Mouse (Mus musculus): ENCODE data around the gene Tnr. TPM values are rescaled to one million over a fixed set of nuclear protein-coding genes. Genes with fewer than 3 reads are reported as not detected.

Gene Tnr
- total and polyA plus RNA-seq, 3 experiments = 0.03 to 0.23 (median 0.06) TPM

- no peak for DNase-seq
- peaks cover 2% of the 10 kb centered on the region for H3K4me1 ChIP-seq (ENCODE audit: control insufficient read depth, insufficient read depth, low read length)
- intact Hi-C loops (cut with DNase I) = no loop called here
- WGBS = 34% methylated on average over 3 of the region's 3 CpGs
- no peak overlapping the region for H3K9ac ChIP-seq (ENCODE audit: low read depth, low read length)
- H3K27me3 ChIP-seq (ENCODE audit: control insufficient read depth, insufficient read depth, low read length) = no peaks in the 10 kb centered on the region
- no peak overlapping the region for H3K27ac ChIP-seq
- TF ChIP-seq POLR2A (IDR thresholded peaks at IDR 0.05; ENCODE audit: insufficient read depth, low read depth, low read length) (no peak), CTCF (IDR thresholded peaks at IDR 0.05) (no peak)
- H3K36me3 ChIP-seq (ENCODE audit: control insufficient read depth, insufficient read depth, low read length) = no peaks in the 10 kb centered on the region
- no peak overlapping the region for H3K4me3 ChIP-seq
- no peaks in the 10 kb centered on the region for H3K79me2 ChIP-seq (replicated peaks; ENCODE audit: control insufficient read depth, insufficient read depth, low read length)
Measured at GRCm38 (mm10) chr1:159814348-159814747, 290.8 kb downstream of the Tnr start.

GRCm38 (mm10) chr1:159816614-159817371, 293.2 kb downstream of the Tnr start:
- peaks cover 2% of the 10 kb centered on the region for H3K4me1 ChIP-seq (ENCODE audit: control insufficient read depth, insufficient read depth, low read length)
- no peaks in the 10 kb centered on the region for H3K27me3 ChIP-seq (ENCODE audit: control insufficient read depth, insufficient read depth, low read length)
- H3K4me3 ChIP-seq = no peak overlapping the region
- no peak overlapping the region for H3K9ac ChIP-seq (ENCODE audit: low read depth, low read length)
- DNase-seq = no peak
- intact Hi-C loops (cut with DNase I) = no loop called here
- TF ChIP-seq CTCF (IDR thresholded peaks at IDR 0.05) (no peak), POLR2A (IDR thresholded peaks at IDR 0.05; ENCODE audit: insufficient read depth, low read depth, low read length) (no peak), EP300 (IDR thresholded peaks at IDR 0.05; ENCODE audit: insufficient read depth, low read depth, low read length) (no peak)
- H3K27ac ChIP-seq = no peak overlapping the region
- H3K36me3 ChIP-seq (ENCODE audit: control insufficient read depth, insufficient read depth, low read length) = no peaks in the 10 kb centered on the region
- 28% methylated on average over 8 of the region's 8 CpGs for WGBS
- no peaks in the 10 kb centered on the region for H3K79me2 ChIP-seq (replicated peaks; ENCODE audit: control insufficient read depth, insufficient read depth, low read length)

- Histone ChIP-seq H3K4me1 (ENCODE audit: control insufficient read depth, insufficient read depth, low read length) (no peaks in the 10 kb centered on the region), H3K4me3 (no peak overlapping the region), H3K9ac (ENCODE audit: low read depth, low read length) (no peak overlapping the region), H3K79me2 (replicated peaks; ENCODE audit: control insufficient read depth, insufficient read depth, low read length) (no peaks in the 10 kb centered on the region), H3K36me3 (ENCODE audit: control insufficient read depth, insufficient read depth, low read length) (no peaks in the 10 kb centered on the region), H3K27ac (no peak overlapping the region), H3K27me3 (ENCODE audit: control insufficient read depth, insufficient read depth, low read length) (no peaks in the 10 kb centered on the region)
- DNase-seq = no peak
- intact Hi-C loops (cut with DNase I) = no loop called here
- TF ChIP-seq EP300 (IDR thresholded peaks at IDR 0.05; ENCODE audit: insufficient read depth, low read depth, low read length) (no peak), POLR2A (IDR thresholded peaks at IDR 0.05; ENCODE audit: insufficient read depth, low read depth, low read length) (no peak), CTCF (IDR thresholded peaks at IDR 0.05) (no peak)
- 47% methylated on average over 3 of the region's 3 CpGs for WGBS
Measured at GRCm38 (mm10) chr1:159819511-159819910, 295.9 kb downstream of the Tnr start.

GRCm38 (mm10) chr1:159822416-159822815, 298.8 kb downstream of the Tnr start:
- Histone ChIP-seq H3K4me3 (no peak overlapping the region), H3K27ac (no peak overlapping the region), H3K79me2 (replicated peaks; ENCODE audit: control insufficient read depth, insufficient read depth, low read length) (no peaks in the 10 kb centered on the region), H3K4me1 (ENCODE audit: control insufficient read depth, insufficient read depth, low read length) (no peaks in the 10 kb centered on the region), H3K36me3 (ENCODE audit: control insufficient read depth, insufficient read depth, low read length) (no peaks in the 10 kb centered on the region), H3K27me3 (ENCODE audit: control insufficient read depth, insufficient read depth, low read length) (no peaks in the 10 kb centered on the region), H3K9ac (ENCODE audit: low read depth, low read length) (no peak overlapping the region)
- TF ChIP-seq EP300 (IDR thresholded peaks at IDR 0.05; ENCODE audit: insufficient read depth, low read depth, low read length) (no peak), POLR2A (IDR thresholded peaks at IDR 0.05; ENCODE audit: insufficient read depth, low read depth, low read length) (no peak)
- DNase-seq = no peak
- WGBS = 66% methylated on average over 2 of the region's 2 CpGs
- intact Hi-C loops (cut with DNase I) = no loop called here

- no peaks in the 10 kb centered on the region for H3K36me3 ChIP-seq (ENCODE audit: control insufficient read depth, insufficient read depth, low read length)
- TF ChIP-seq CTCF (IDR thresholded peaks at IDR 0.05) (no peak), POLR2A (IDR thresholded peaks at IDR 0.05; ENCODE audit: insufficient read depth, low read depth, low read length) (no peak), EP300 (IDR thresholded peaks at IDR 0.05; ENCODE audit: insufficient read depth, low read depth, low read length) (no peak)
- H3K27me3 ChIP-seq (ENCODE audit: control insufficient read depth, insufficient read depth, low read length) = no peaks in the 10 kb centered on the region
- no peak overlapping the region for H3K27ac ChIP-seq
- intact Hi-C loops (cut with DNase I) = no loop called here
- DNase-seq = no peak
- no peaks in the 10 kb centered on the region for H3K79me2 ChIP-seq (replicated peaks; ENCODE audit: control insufficient read depth, insufficient read depth, low read length)
- 92% methylated on average over 2 of the region's 2 CpGs for WGBS
- no peak overlapping the region for H3K9ac ChIP-seq (ENCODE audit: low read depth, low read length)
- H3K4me1 ChIP-seq (ENCODE audit: control insufficient read depth, insufficient read depth, low read length) = no peaks in the 10 kb centered on the region
- no peak overlapping the region for H3K4me3 ChIP-seq
Measured at GRCm38 (mm10) chr1:159828531-159828930, 305.0 kb downstream of the Tnr start.

- 39% methylated on average over 2 of the region's 2 CpGs for WGBS
- intact Hi-C loops (cut with DNase I) = no loop called here
- no peak for DNase-seq
- Histone ChIP-seq H3K4me3 (no peak overlapping the region), H3K36me3 (ENCODE audit: control insufficient read depth, insufficient read depth, low read length) (no peaks in the 10 kb centered on the region), H3K4me1 (ENCODE audit: control insufficient read depth, insufficient read depth, low read length) (no peaks in the 10 kb centered on the region), H3K9ac (ENCODE audit: low read depth, low read length) (no peak overlapping the region), H3K79me2 (replicated peaks; ENCODE audit: control insufficient read depth, insufficient read depth, low read length) (no peaks in the 10 kb centered on the region), H3K27ac (no peak overlapping the region), H3K27me3 (ENCODE audit: control insufficient read depth, insufficient read depth, low read length) (no peaks in the 10 kb centered on the region)
- TF ChIP-seq EP300 (IDR thresholded peaks at IDR 0.05; ENCODE audit: insufficient read depth, low read depth, low read length) = no peak
- TF ChIP-seq POLR2A (IDR thresholded peaks at IDR 0.05; ENCODE audit: insufficient read depth, low read depth, low read length) = no peak
- TF ChIP-seq CTCF (IDR thresholded peaks at IDR 0.05) = no peak
Measured at GRCm38 (mm10) chr1:159833165-159833564, 309.6 kb downstream of the Tnr start.
